Mouse (Mus musculus): ENCODE results near the gene Lck.

Lck gene

DNA sequence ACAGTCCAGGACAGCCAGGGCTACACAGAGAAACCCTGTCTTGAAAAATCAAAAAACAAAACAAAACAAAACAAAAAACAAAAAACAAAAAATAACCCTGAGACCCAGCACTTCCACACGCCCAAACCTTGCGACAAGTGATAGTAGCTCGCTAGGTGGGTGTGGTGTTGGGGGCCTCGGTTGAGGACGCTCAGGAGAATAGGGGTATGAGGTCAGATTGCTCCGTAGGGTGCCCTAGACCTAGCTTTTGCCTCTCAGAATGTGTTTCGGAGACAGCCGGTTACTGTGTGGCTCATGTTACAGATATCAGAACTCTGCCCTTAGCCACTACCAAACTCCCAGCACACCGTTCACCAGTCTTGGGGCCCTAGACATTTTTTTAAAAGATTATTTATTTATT is 12.3 kb upstream of the Lck start:
- no peak for DNase-seq (ENCODE audit: low read depth in 2 of 2, low spot score in 2 of 2)

DNA sequence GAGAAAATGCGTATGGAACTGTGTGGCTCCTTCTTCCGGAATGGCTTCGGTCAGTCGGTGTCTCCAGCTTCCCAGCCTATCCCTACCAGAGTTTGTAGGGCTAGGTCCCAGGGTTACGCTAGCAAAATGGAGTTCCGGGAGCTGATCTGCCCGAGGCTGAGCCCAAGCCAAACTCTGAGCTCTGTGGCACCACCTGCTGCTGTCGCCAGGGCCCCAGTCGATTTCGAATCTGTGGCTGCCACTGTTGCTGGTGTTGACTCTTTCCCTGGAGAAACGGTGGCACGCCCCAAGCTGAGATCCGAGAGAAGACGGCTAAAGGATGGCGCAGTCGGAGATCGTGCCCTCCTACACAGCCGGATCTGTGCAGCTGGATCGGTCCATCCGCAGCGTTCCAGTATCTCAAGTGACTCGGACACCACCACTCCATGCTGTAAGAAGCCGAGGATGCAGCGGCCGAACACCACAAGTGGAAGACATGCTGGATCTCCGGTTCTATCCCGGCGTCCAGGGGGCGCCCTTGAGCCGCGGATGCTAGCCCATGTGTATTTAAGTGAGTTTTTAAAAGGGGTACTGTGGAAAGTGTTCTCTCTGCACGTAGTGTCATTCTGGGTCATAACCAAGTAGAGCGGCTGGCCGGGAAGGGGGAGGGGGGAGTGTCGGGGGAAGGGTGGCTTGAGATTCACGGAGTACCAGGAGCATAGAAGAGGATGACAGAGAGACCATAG is 11.6 kb upstream of the Lck start:
- DNase-seq (ENCODE audit: low read depth in 2 of 2, low spot score in 2 of 2): peak; percentile 83 to 89

- no peak for DNase-seq (ENCODE audit: low read depth in 2 of 2, low spot score in 2 of 2)
Observed at GRCm38 (mm10) chr4:129584370-129584769, 10.9 kb upstream of the Lck start.

DNA sequence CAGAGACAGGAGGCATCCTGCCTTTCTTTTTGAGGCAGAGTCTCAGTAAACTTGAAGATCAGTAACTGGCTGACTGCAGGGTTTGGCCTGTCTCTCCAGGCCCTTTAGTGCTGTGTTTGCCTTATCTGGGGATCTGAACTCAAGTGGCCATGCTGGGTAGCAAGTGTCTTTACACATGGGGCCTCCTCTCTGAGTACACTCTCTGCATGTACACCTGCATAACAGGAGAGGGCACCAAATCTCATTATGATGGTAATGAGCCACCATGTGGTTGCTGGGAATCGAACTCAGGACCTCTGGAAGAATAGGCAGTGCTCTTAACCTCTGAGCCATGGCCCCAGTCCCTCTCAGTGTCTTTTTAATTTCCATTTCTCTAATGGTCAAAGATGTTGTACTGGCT is 8.8 kb upstream of the Lck start:
- no peak for DNase-seq (ENCODE audit: low read depth in 2 of 2, low spot score in 2 of 2)

DNA sequence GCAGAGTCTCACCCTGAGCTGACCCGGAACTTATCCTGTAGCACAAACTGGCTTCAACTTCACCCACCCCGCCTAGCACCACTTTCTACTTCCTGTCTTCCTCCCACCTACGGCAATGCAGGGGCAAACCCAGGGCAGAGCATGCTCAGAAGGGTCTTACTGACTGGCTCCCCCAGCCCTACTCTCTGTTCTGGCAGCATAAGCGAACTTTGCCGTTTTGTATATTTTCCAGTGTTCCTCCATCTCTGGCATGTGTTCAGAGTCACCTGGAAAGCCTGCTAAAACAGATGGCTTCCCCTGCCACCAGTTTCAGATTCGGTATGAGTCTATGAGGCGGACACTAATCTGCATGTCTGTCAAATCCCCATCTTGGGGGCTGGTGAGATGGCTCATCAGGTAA is 6.9 kb upstream of the Lck start:
- no peak for DNase-seq (ENCODE audit: low read depth in 2 of 2, low spot score in 2 of 2)

- DNase-seq (ENCODE audit: low read depth in 2 of 2, low spot score in 2 of 2): no peak
Observed at GRCm38 (mm10) chr4:129578466-129578865, 5.0 kb upstream of the Lck start, which contains the start of gene Fam167b. Fam167b (minus strand) TSS chr4:129578549.

- no peak for DNase-seq (ENCODE audit: low read depth in 2 of 2, low spot score in 2 of 2)
Observed at GRCm38 (mm10) chr4:129577688-129578087, 4.2 kb upstream of the Lck start.

DNA sequence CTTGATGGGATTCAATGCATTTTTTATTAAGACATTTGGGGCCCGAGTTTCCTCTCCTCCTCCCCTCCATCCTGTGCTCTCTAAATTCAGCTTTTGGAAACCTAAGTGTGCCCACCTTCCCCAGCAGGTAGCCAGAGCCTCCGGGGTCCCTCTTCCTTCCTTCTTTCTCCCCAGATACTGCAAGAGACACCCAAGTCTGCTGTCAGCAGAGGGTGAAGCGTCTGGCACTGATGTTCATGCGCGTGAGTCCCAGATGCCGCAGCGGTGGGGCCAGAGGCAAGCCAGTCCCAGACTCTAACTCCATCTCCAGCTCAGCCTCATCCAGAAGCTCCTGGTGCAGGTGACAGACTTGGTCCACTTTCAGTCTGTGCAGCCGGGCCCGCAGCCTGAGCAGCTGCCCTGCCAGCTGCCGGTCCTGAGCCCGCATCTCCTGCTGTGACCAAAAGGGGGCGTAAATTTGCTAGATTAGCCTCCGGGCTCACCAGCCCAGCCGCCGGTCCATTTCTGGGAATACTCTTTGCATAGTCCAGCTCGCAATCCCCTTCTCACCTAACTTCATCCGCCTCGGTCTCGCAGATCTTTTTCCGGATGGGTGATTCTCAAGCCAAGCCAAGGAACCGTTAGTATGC is 3.5 kb upstream of the Lck start:
- peak; percentile 49 to 61 for DNase-seq (ENCODE audit: low read depth in 2 of 2, low spot score in 2 of 2)

DNA sequence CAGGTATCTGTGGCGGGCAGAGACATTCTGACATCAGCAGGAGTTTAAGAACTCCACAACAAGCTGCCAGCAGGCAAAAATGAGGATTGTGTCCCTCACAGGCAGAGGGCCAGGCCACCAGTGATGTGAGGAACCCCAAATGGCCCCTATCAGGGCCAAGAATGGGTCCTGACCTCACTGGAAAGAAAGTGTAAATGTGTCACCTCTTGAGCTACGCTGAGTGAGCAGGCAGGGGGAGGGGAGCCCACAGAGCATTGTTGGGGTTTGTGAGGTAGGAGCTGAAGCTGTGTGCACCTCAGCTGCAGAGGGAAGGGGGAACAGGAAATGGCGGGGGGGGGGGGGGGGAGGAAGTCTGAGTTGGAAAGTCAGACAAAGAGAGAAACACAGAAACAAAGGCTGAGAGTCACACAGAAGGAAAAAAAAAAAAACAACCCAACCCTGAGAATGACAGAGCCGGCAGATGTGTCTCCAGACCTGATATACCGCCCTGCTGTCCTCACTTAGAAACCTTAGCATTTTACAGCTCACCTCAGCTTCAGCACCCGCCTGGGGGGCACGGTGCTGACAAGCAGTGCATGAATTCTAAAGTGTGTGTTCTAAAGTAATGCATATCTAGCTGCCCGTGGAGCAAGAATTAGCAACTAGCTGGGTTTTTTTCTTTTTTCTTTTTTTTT is 1.9 kb upstream of the Lck start:
- peak; percentile 82 to 91 for DNase-seq (ENCODE audit: low read depth in 2 of 2, low spot score in 2 of 2)

- DNase-seq (ENCODE audit: low read depth in 2 of 2, low spot score in 2 of 2): no peak
Observed at GRCm38 (mm10) chr4:129573093-129573370, 409 bp downstream of the Lck start.

GRCm38 (mm10) chr4:129572236-129573092 is 977 bp downstream of the Lck start:
- DNase-seq (ENCODE audit: low read depth in 2 of 2, low spot score in 2 of 2): no peak

DNA sequence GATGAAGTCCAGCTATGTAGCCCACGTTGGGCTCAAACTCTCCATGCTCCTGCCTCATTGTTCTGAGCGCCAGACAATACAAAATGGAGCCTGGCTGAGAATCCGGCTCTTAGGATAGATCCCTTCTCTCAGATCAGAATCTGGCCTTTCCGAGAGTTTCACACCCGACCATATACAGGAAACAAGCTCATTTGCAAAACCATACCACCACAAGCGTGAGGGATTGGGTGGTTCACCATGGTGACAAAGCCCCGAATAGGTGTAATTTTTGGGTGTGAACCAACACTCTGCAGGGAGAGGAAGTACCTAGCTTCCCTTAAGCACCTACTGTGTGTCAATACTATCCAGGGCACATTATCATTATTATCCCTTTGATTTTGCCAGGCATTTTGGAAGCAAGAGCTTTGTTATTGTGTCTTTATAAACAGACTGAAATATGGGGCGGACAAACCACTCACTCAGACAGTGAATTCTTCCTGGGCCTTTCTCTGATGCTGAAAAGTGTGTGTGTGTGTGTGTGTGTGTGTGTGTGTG is 1.8 kb downstream of the Lck start:
- DNase-seq (ENCODE audit: low read depth in 2 of 2, low spot score in 2 of 2): no peak

GRCm38 (mm10) chr4:129570028-129570427 is 3.4 kb downstream of the Lck start:
- DNase-seq (ENCODE audit: low read depth in 2 of 2, low spot score in 2 of 2): peak; percentile 42 to 52

- no peak for DNase-seq (ENCODE audit: low read depth in 2 of 2, low spot score in 2 of 2)
Observed at GRCm38 (mm10) chr4:129568366-129568765, 5.1 kb downstream of the Lck start.

DNA sequence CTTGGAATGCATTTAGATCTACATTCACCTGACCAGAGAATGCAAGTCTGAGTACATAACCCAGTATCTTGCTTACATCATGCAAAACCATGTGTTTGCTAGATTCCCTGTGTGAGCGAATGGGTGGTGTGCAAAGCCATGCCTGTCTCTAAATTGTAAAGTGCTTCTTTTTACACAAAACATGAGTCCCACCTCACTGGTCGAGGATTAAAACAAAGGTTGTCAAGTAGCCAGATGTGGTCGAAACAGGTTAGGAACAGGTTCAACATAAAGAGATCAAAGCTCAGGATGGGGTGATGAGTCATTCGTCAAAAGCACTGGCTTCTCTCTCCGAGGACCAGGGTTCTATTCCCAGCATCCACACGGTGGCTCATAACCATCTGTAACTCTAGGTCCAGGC is 8.3 kb downstream of the Lck start:
- no peak for DNase-seq (ENCODE audit: low read depth in 2 of 2, low spot score in 2 of 2)

DNA sequence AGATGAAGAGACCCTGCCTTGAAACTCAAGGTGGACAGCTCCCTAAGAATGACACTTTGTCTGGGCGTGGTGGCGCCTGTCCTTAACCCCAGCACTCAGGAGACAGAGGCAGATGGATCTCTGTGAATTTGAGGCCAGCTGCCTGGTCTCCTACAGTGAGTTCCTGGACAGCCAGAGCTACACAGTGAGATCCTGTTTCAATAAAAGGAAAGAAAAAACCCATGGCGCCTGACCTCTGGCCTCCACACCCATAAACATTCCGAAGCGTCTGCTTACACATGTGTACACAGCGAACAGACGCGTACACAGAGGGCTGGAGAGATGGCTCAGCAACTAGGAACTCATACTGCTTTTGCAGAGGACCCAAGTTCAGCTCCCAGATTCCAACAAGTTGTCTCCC is 9.7 kb downstream of the Lck start:
- no peak for DNase-seq (ENCODE audit: low read depth in 2 of 2, low spot score in 2 of 2)

GRCm38 (mm10) chr4:129561184-129561583 is 12.3 kb downstream of the Lck start:
- no peak for DNase-seq (ENCODE audit: low read depth in 2 of 2, low spot score in 2 of 2)

GRCm38 (mm10) chr4:129558321-129558955 is 15.0 kb downstream of the Lck start:
- DNase-seq (ENCODE audit: low read depth in 2 of 2, low spot score in 2 of 2): peak; percentile 82 to 83

GRCm38 (mm10) chr4:129557256-129557808 is 16.1 kb downstream of the Lck start:
- DNase-seq (ENCODE audit: low read depth in 2 of 2, low spot score in 2 of 2): no peak

DNA sequence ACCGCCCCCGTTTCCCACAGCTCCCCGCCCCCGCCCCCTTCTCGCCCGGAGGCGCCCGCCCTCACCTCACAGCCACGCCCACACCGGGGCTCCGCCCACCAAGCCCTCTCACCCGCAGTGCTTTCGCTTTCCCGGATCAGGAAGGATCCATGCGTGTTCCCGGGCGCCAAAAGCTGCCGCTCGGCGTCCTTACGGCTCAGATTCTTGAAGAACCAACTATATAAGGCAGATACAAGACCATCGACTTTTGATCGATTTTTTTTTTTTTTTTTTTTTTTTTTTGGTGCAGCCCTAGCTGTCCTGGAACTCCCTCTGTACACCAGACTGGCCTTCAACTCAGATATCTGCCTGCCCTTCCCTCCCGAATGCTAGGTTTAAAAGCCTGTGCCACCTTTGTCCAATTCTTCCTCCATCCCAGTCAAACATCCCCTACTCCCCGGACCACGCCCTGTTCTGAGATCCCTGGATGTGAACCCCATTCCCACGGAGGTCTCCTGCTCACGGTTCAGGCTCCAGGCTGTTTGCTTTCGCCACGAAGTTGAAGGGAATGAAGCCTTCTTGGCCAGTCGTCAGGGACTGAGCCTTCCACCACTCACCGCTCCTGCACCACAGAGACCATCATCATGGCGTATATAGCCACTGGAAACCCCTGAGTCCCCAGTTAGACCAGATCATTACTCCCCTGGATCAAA is 16.8 kb downstream of the Lck start:
- DNase-seq (ENCODE audit: low read depth in 2 of 2, low spot score in 2 of 2): peak; percentile 48 to 70

Measured in CD8-positive naive resting alpha-beta T cell, adult 2 months (primary cell).